Mouse (Mus musculus) fat pad, adult 2 months (tissue): ENCODE data around the gene Chst12.
"Not testable (repeated sequence)": the region's sequence is repeated elsewhere in the genome, so short reads cannot be mapped to it uniquely, and the experiment has no call there.

Source experiments
- DNase-seq: peaks from one replicate; pipeline ENCODE4 v3.0.0-alpha.2; 2011; ENCODE audit warnings: low read depth, low spot score; ENCODE audit errors: extremely low read depth

Chst12 gene

GRCm38 (mm10) chr5:140505208-140505780 is at the start of gene Chst12:
TSS of gene Chst12 (plus strand) at chr5:140505550.
- DNase-seq, result peak; percentile 71

DNA sequence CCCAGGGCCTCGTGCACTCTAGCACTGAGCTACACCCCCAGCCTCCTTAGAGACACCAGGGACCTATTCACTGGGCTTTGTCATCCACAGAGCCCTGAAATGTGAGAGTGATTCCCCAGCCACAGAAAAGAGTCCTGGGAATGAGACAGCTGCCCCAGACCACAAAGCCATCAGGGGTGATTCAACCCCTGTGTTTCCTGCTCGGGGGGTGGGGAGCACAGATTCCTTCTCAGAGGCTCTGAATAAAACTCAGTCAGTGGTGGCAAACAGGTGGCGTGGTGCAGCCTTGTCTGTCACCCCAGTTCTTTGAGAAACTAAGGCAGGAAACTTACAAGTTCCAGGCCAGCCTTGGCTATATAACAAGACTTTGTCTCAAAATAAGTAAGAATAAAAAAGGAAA is 43.9 kb upstream of the Chst12 start:
- no peak for DNase-seq

GRCm38 (mm10) chr5:140463151-140463550 is 42.2 kb upstream of the Chst12 start:
- DNase-seq, result not testable (repeated sequence)

DNA sequence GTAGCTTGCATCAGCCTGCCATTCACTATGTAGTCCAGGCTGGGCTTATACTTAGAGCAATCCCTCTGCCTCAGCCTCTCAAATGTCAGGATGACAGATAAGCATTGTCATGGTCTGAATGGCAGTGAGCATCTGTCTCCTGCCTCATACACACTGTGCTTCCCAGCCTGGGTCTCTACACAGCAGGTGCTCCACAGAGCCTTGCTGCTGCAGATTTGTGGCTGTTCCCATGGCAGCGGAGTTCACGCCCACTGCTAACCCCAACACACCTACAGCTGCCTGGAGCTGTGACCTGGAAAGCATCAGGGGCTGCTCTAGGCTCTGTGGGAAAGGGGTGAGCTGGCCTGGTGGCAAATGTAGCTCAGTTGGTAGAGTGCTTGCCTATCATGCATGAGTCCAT is 40.4 kb upstream of the Chst12 start:
- no peak for DNase-seq

GRCm38 (mm10) chr5:140472336-140472735 is 33.0 kb upstream of the Chst12 start:
- no peak for DNase-seq

- no peak for DNase-seq
Measured at GRCm38 (mm10) chr5:140481458-140481857, 23.9 kb upstream of the Chst12 start.

GRCm38 (mm10) chr5:140491142-140491541 is 14.2 kb upstream of the Chst12 start:
- DNase-seq, result no peak

DNA sequence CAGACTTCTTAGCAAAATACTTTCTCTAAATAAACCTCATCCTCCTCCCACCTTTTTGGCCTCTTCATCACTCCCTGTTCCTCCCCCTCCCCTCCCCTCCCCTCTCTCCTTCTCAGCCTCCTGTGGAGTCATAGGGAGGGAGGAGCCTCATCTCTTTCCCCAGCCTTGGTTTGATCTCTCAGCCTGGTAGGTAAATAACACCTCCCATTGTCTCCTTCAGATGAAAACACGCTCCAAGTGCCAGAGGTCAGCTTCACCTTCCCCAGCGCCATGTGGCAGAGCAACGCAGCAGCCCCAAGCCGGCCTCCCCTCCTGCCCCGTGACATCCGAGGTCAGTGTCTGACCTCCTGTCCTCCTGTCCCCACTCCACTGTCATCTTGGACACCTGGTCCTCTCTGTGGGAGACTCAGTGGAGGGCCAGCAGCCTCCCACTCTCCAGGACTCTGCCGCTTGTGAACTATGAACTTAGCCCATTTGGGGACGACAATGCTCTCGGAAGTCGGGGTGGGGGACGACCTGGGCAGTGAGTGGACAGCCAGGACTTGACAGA is 12.6 kb upstream of the Chst12 start:
- no peak for DNase-seq

DNA sequence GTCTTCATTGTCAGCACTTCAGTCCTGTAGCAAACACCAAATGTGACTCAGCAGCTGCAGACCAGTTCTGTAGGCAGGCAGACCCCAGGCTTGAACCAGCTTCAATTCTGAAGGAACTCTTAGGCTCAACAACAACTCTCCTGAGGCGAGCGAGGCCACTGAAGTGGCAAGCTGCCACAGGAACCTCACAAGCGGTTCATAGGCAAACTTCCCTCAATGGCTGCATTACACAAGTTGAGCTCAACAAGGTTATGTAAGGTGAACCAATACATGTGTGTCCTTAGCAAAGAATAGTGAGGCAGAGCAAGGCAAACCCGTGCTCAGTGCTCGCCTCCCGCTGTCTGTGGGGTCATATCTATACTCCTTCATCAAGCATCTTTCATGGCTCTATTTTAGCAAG is 7.2 kb upstream of the Chst12 start:
- DNase-seq, result no peak

GRCm38 (mm10) chr5:140500736-140501135 is 4.6 kb upstream of the Chst12 start:
- DNase-seq, result no peak

DNA sequence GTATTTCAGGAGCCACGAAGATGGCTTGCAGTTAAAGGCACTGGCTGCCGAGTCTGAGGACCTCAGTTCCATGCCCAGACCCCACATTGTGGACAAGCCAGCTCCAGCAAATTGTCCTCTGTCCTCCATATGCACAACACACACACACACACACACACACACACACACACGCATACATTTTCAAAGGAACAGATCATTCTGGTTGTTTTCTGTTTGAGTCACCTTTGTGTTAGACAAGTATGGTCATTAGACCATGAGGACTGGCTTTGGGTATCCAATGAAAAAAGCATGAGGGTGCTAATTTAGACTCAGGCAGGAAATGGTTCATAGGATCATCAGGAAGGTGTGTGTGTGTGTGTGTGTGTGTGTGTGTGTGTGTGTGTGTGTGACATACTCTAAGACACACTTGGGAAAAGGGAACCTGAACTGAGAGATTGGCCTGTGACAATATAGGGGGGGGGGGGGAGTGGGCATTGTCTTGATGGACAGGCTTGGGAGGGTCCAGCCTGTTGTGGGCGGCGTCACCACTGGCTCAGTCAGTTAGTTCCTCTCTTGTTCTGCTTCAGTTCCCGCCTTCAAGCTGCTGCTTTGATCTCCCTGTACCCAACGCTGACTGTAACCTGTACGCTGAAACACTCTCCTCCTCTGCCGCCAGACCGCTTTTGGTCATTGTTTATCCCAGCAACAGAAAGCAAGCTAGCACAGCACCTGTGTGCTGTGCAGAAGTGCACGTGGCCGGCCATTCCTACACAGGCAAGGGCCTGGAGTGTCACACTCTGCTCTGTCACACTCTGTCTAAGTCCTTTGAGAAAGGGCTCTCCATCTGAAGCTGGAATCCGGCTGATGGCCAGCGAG is 3.1 kb upstream of the Chst12 start:
- no peak for DNase-seq

DNA sequence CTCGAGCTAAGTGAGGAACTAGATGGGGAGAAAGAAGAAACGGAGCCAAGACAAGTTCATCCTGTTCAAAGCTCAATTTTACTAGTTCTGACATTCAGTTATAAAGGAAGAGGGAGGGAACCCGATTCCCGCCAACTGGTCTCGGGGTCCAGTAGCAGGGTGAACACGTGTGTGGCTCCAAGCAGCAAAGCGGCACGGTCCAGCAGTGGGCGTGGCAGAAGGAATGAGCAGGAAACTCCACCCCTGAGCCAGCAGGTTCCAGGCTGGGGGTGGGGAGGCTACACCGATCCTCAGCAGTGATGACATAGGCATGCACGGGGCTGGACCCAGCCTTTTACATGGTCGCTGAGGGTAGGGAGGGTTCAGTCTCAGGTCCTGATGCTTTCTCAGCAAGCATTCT is 2.4 kb upstream of the Chst12 start:
- DNase-seq, result not testable (repeated sequence)

- no peak for DNase-seq
Measured at GRCm38 (mm10) chr5:140506096-140506794, 895 bp downstream of the Chst12 start.

GRCm38 (mm10) chr5:140507466-140508208 is 2.3 kb downstream of the Chst12 start:
- no peak for DNase-seq

- DNase-seq, result no peak
Measured at GRCm38 (mm10) chr5:140508686-140509085, 3.3 kb downstream of the Chst12 start.

DNA sequence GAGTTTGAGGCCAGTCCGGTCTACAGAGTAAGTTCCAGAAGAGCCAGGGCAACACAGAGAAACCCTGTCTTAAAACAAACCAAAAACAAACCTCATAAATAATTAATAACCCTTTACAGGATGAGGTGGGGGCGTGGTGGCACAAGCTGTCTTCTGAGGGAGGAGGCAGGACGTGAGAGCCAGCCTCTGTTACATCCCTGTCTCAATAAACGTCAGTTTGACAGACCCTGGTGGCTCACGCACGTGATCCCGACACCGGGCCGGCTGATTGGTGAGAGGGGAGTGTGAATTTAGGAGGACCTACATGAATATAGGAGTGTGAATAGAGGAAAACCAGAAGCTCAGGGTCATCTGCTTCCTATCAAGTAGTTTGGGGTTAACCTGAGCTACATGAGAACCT is 3.9 kb downstream of the Chst12 start:
- no peak for DNase-seq

- no peak for DNase-seq
Measured at GRCm38 (mm10) chr5:140510012-140511000, 5.0 kb downstream of the Chst12 start.

DNA sequence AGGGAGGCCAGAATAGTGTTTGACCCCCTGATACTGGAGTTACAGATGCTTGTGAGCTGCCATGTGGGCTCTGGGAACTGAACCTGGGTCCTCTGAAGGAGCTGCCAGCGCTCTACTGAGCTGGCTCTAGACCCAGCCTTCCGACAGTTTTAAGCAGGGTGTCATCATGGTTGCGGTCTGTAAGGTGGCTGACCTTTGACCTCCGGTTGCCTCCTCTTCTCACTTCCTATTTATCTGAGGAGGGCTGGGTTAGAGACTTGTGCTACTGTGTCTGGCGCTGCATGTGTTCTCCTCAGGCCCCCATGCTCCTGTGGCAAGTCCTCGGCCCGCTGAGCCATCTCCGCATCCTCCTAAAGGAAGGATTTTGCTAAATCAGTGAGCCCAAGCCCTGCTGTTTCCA is 8.6 kb downstream of the Chst12 start:
- DNase-seq, result no peak

GRCm38 (mm10) chr5:140514799-140515486 is 9.6 kb downstream of the Chst12 start:
- DNase-seq, result no peak
